Mouse (Mus musculus): Measurements from ENCODE around the gene Olfr1511. TPM values are rescaled to one million over a fixed set of nuclear protein-coding genes. Genes with fewer than 3 reads are reported as not detected.
"Not testable (repeated sequence)": the region's sequence is repeated elsewhere in the genome, so short reads cannot be mapped to it uniquely, and the experiment has no call there.

Gene Olfr1511
- not detected in 2 replicates for polyA plus RNA-seq (2014; fragmentation: Nextera tagmentation; extraction: Ambion mirVana)

DNA sequence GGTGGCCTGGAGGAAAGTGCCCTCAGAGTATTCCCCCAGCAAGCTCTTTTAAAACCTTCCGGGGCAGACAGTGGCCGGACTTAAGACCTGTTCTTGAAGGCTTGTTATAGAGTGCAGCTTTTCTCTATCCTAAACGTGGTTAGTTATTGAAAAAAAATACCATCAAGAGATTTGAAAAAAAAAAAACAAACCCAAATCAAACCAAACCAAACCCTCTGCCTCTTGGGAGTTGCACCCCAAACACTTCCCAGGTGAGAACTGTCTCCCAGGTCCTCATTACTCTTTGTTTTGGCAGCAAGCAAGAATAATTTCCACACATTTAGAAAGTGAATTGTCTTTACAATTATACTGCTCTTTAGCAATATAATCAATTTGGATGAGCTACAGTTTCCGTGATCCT, at the start of gene Olfr1511:
Gene Olfr1511, minus strand, starts transcription at position 101 of the 400 bp plus-strand sequence.
- H3K4me3 ChIP-seq (ENCODE audit: low read length): no peak within 1 kb of the TSS
- no peaks in the 10 kb centered on the region for H3K4me1 ChIP-seq (ENCODE audit: control insufficient read depth, insufficient read depth, low read length)
- no peak within 1 kb of the TSS for H3K9ac ChIP-seq (ENCODE audit: low read depth, low read length)
- H3K9me3 ChIP-seq (ENCODE audit: control insufficient read depth, low read length): no peaks in the 10 kb centered on the region
- no peak within 1 kb of the TSS for H3K27ac ChIP-seq (ENCODE audit: low read depth, low read length)
- H3K27me3 ChIP-seq (ENCODE audit: control insufficient read depth, insufficient read depth, low read length): no peaks in the 10 kb centered on the region
- H3K36me3 ChIP-seq (ENCODE audit: control insufficient read depth, insufficient read depth, low read length): no peaks in the 10 kb centered on the region
- ATAC-seq (ENCODE audit: low FRiP score, low TSS enrichment): no peak
- 76% methylated on average over 4 of the region's 4 CpGs for WGBS
- H3K4me2 ChIP-seq (replicated peaks; ENCODE audit: low read depth, low read length): no peak within 1 kb of the TSS

DNA sequence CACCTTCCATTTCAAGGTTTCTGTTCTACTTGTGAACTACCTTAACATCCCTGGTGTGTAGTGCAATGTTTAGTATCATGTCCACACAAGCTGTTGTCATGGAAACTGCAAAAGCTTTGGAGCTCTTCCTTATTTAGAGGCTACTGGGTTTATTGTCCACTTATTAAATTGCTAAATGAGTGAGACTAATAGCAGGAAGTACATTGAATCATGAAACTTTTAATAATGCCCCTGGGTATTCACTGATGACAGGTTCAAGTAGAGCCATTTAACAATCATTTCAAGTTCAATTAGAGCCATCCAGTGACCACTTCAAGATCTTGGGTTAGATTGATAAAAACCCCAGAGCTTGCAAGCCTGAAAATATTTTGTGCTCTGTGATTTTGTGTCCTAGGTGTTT, 45.5 kb upstream of the Olfr1511 start, which contains the start of gene Olfr1509:
Gene Olfr1509, plus strand, starts transcription at position 301 of the 400 bp plus-strand sequence.
- Histone ChIP-seq H3K9me3 (ENCODE audit: control insufficient read depth, low read length) (no peaks in the 10 kb centered on the region), H3K9ac (ENCODE audit: low read depth, low read length) (no peak within 1 kb of the TSS), H3K4me3 (ENCODE audit: low read length) (no peak within 1 kb of the TSS), H3K27ac (ENCODE audit: low read depth, low read length) (no peak within 1 kb of the TSS), H3K36me3 (ENCODE audit: control insufficient read depth, insufficient read depth, low read length) (no peaks in the 10 kb centered on the region), H3K4me1 (ENCODE audit: control insufficient read depth, insufficient read depth, low read length) (no peaks in the 10 kb centered on the region), H3K4me2 (replicated peaks; ENCODE audit: low read depth, low read length) (no peak within 1 kb of the TSS), H3K27me3 (ENCODE audit: control insufficient read depth, insufficient read depth, low read length) (no peaks in the 10 kb centered on the region)
- ATAC-seq (ENCODE audit: low FRiP score, low TSS enrichment): no peak

DNA sequence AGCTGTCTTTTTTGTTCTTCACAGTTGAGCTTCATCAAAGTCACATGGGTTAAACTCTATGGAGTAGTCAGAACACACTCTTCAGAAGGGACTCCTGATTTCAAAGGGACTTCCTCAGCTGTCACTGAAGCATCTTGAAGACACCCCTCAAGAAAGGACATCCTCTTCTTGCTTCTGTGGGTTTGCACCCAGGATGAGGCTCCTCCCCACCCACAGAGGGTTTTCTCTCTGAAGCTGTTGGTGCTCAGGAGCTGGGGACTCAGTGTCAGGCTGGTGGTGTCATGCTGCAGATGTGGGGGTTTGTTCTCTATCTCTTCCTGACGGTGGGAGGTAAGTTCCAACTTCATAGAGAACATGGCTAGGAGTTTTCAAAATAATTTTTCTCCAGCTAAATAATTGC, 30.5 kb upstream of the Olfr1511 start:
- no peaks in the 10 kb centered on the region for H3K27me3 ChIP-seq (ENCODE audit: control insufficient read depth, insufficient read depth, low read length)
- ATAC-seq (ENCODE audit: low FRiP score, low TSS enrichment): no peak
- no peak overlapping the region for H3K27ac ChIP-seq (ENCODE audit: low read depth, low read length)
- no peaks in the 10 kb centered on the region for H3K9me3 ChIP-seq (ENCODE audit: control insufficient read depth, low read length)
- 97% methylated on average over 1 of the region's 1 CpGs for WGBS
- H3K9ac ChIP-seq (ENCODE audit: low read depth, low read length): no peak overlapping the region
- H3K4me1 ChIP-seq (ENCODE audit: control insufficient read depth, insufficient read depth, low read length): no peaks in the 10 kb centered on the region
- H3K36me3 ChIP-seq (ENCODE audit: control insufficient read depth, insufficient read depth, low read length): no peaks in the 10 kb centered on the region
- H3K4me2 ChIP-seq (replicated peaks; ENCODE audit: low read depth, low read length): no peak overlapping the region
- no peak overlapping the region for H3K4me3 ChIP-seq (ENCODE audit: low read length)

DNA sequence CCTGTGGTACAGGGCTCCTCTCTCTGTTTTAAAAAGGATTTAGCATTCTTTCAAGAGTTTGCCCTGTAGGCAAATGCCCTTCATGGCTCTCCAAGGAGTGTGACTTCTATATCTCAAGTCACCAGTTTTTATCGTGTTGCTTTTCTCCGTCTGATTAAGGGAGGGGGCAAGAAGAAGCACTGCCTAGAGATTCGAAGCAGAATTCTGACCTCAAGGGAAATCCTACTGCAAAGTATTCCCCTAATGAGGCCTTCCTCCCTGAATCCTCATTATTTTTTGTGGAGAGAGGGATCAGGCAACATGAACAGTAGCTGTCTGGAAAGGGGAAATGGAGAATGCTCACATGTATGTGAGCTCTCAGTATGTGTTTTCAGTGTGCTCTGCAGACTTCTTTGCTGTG, 17.1 kb upstream of the Olfr1511 start, which contains the start of gene Olfr1510:
Gene Olfr1510, minus strand, starts transcription at position 101 of the 400 bp plus-strand sequence.
- ATAC-seq (ENCODE audit: low FRiP score, low TSS enrichment): no peak
- H3K9ac ChIP-seq (ENCODE audit: low read depth, low read length): no peak within 1 kb of the TSS
- no peak within 1 kb of the TSS for H3K27ac ChIP-seq (ENCODE audit: low read depth, low read length)
- no peaks in the 10 kb centered on the region for H3K27me3 ChIP-seq (ENCODE audit: control insufficient read depth, insufficient read depth, low read length)
- H3K4me1 ChIP-seq (ENCODE audit: control insufficient read depth, insufficient read depth, low read length): no peaks in the 10 kb centered on the region
- no peak within 1 kb of the TSS for H3K4me2 ChIP-seq (replicated peaks; ENCODE audit: low read depth, low read length)
- no peaks in the 10 kb centered on the region for H3K36me3 ChIP-seq (ENCODE audit: control insufficient read depth, insufficient read depth, low read length)
- WGBS: 88% methylated on average over 3 of the region's 3 CpGs
- H3K4me3 ChIP-seq (ENCODE audit: low read length): no peak within 1 kb of the TSS
- H3K9me3 ChIP-seq (ENCODE audit: control insufficient read depth, low read length): no peaks in the 10 kb centered on the region

DNA sequence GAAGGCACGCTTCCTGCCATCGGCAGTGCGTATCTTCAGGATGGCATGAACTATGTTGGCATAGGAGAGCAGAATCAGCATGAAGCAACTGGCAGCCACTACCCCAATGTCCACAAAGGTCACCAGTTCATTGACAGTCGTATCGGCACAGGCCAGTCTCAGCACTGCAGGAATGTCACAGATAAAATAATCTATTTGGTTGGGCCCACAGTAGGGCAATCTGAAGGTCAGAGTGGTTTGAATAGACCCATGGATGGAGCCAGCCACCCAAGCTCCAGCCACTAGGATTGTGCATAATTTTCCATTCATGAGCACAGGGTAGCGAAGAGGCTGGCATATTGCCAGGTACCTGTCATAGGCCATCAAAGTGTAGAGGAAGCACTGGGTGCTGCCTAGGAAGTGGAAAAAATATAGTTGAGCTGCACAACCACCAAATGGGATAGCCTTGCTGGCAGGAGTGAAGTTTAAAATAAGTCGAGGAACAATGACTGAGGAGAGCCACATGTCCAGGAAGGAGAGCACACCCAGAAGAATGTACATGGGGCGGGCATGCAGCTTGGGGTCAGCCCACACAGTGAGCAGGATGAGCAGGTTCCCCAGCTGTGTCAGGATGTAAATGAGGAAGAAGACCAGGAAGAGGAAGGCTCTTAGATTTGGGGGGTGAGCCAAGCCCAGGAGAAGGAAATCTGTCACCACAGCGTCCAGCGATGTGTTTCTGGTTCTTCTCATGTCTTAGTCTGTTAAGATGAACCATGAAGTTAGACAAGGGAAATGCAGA, 13.2 kb upstream of the Olfr1511 start:
- not testable (repeated sequence) for H3K9me3 ChIP-seq (ENCODE audit: control insufficient read depth, low read length); ATAC-seq (ENCODE audit: low FRiP score, low TSS enrichment); H3K4me3 ChIP-seq (ENCODE audit: low read length); H3K4me2 ChIP-seq (replicated peaks; ENCODE audit: low read depth, low read length); H3K27ac ChIP-seq (ENCODE audit: low read depth, low read length); H3K9ac ChIP-seq (ENCODE audit: low read depth, low read length); H3K27me3 ChIP-seq (ENCODE audit: control insufficient read depth, insufficient read depth, low read length); H3K4me1 ChIP-seq (ENCODE audit: control insufficient read depth, insufficient read depth, low read length); H3K36me3 ChIP-seq (ENCODE audit: control insufficient read depth, insufficient read depth, low read length)
- 82% methylated on average over 7 of the region's 10 CpGs for WGBS

DNA sequence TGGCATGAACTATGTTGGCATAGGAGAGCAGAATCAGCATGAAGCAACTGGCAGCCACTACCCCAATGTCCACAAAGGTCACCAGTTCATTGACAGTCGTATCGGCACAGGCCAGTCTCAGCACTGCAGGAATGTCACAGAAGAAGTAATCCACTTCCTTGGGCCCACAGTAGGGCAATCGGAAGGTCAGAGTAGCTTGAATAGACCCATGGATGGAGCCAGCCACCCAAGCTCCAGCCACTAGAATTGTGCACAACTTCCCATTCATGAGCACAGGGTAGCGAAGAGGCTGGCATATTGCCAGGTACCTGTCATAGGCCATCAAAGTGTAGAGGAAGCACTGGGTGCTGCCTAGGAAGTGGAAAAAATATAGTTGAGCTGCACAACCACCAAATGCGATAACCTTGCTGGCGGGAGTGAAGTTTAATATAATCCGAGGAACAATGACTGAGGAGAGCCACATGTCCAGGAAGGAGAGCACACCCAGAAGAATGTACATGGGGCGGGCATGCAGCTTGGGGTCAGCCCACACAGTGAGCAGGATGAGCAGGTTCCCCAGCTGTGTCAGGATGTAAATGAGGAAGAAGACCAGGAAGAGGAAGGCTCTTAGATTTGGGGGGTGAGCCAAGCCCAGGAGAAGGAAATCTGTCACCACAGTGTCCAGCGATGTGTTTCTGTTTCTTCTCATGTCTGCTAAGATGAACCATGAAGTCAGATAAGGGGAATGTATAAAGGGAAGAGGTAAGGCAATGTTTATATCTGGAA, 6.9 kb downstream of the Olfr1511 start:
- not testable (repeated sequence) for H3K4me1 ChIP-seq (ENCODE audit: control insufficient read depth, insufficient read depth, low read length); H3K4me3 ChIP-seq (ENCODE audit: low read length); H3K9ac ChIP-seq (ENCODE audit: low read depth, low read length); H3K9me3 ChIP-seq (ENCODE audit: control insufficient read depth, low read length); H3K27ac ChIP-seq (ENCODE audit: low read depth, low read length); H3K27me3 ChIP-seq (ENCODE audit: control insufficient read depth, insufficient read depth, low read length); H3K4me2 ChIP-seq (replicated peaks; ENCODE audit: low read depth, low read length); H3K36me3 ChIP-seq (ENCODE audit: control insufficient read depth, insufficient read depth, low read length)
- WGBS: 85% methylated on average over 9 of the region's 9 CpGs
- peak; percentile 32; the same call in 1 of the 2 replicates for ATAC-seq (ENCODE audit: low FRiP score, low TSS enrichment)

DNA sequence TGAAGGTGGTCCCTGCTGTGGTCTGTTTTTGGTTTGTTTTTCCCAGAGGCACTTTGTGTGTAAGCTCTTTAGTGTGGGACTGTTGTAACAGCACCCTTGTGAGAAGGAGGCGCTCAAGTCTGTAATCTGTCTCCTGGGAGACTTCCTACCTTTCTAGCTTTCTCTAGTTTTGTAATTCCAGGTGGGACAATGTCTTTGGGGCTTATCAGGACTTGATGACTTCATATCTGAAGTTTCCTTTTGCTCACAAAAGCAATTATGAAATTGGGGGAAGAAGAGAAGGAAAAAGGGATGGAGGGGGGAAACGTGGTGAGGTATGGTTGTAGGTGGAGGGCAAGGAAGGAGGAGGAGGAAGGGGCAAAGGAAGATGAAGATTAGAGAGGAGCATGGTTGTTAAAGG, 18.1 kb downstream of the Olfr1511 start, which contains the start of gene Olfr1512:
Gene Olfr1512, minus strand, starts transcription at position 101 of the 400 bp plus-strand sequence.
- Histone ChIP-seq H3K27ac (ENCODE audit: low read depth, low read length) (no peak within 1 kb of the TSS), H3K4me3 (ENCODE audit: low read length) (no peak within 1 kb of the TSS), H3K27me3 (ENCODE audit: control insufficient read depth, insufficient read depth, low read length) (no peaks in the 10 kb centered on the region), H3K4me1 (ENCODE audit: control insufficient read depth, insufficient read depth, low read length) (no peaks in the 10 kb centered on the region), H3K36me3 (ENCODE audit: control insufficient read depth, insufficient read depth, low read length) (no peaks in the 10 kb centered on the region), H3K9ac (ENCODE audit: low read depth, low read length) (no peak within 1 kb of the TSS), H3K9me3 (ENCODE audit: control insufficient read depth, low read length) (no peaks in the 10 kb centered on the region), H3K4me2 (replicated peaks; ENCODE audit: low read depth, low read length) (no peak within 1 kb of the TSS)
- WGBS: 80% methylated on average over 2 of the region's 2 CpGs
- no peak for ATAC-seq (ENCODE audit: low FRiP score, low TSS enrichment)

DNA sequence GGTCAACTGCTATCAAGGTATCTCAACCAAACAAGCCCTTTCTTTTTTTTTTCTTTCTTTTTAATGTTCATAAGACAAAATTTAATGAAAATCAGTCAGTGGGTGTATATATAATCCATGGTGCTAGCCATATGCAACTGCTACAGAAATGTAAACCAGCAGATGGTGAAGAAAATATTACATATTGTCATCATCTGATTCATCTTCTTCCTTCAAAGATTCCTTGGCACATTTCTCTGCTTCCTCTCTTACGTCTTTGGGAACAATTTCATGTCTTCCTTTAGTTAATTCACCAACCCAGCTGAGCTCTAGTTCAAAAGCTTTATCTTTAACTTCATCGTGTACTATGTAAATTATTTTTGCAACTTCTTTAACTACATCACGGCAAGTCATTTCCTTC, 28.4 kb downstream of the Olfr1511 start:
- 87% methylated on average over 3 of the region's 3 CpGs for WGBS

DNA sequence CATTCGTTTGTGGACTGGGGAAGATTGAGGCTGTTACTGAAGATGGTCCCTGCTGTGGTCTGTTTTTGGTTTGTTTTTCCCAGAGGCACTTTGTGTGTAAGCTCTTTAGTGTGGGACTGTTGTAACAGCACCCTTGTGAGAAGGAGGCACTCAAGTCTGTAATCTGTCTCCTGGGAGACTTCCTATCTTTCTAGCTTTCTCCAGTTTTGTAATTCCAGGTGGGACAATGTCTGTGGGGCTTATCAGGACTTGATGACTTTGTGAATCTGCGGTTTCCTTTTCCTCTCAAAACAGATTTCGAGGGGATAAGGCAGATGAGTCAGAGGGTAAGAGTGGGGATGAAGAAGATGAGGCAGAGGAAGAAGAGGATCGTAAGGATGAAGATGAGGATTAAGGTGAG, 40.9 kb downstream of the Olfr1511 start, which contains the start of gene Olfr1513:
Gene Olfr1513, minus strand, starts transcription at position 101 of the 400 bp plus-strand sequence.
- no peaks in the 10 kb centered on the region for H3K4me1 ChIP-seq (ENCODE audit: control insufficient read depth, insufficient read depth, low read length)
- H3K27ac ChIP-seq (ENCODE audit: low read depth, low read length): no peak within 1 kb of the TSS
- no peak for ATAC-seq (ENCODE audit: low FRiP score, low TSS enrichment)
- H3K36me3 ChIP-seq (ENCODE audit: control insufficient read depth, insufficient read depth, low read length): no peaks in the 10 kb centered on the region
- H3K9ac ChIP-seq (ENCODE audit: low read depth, low read length): no peak within 1 kb of the TSS
- 76% methylated on average over 4 of the region's 4 CpGs for WGBS
- H3K4me2 ChIP-seq (replicated peaks; ENCODE audit: low read depth, low read length): no peak within 1 kb of the TSS
- H3K27me3 ChIP-seq (ENCODE audit: control insufficient read depth, insufficient read depth, low read length): no peaks in the 10 kb centered on the region
- no peak within 1 kb of the TSS for H3K4me3 ChIP-seq (ENCODE audit: low read length)
- no peaks in the 10 kb centered on the region for H3K9me3 ChIP-seq (ENCODE audit: control insufficient read depth, low read length)

More for the DNA sequence above, 28.4 kb downstream of the Olfr1511 start:
- Histone ChIP-seq H3K4me1 (ENCODE audit: control insufficient read depth, insufficient read depth, low read length) (no peaks in the 10 kb centered on the region), H3K4me3 (ENCODE audit: low read length) (no peak overlapping the region), H3K4me2 (replicated peaks; ENCODE audit: low read depth, low read length) (no peak overlapping the region), H3K9me3 (ENCODE audit: control insufficient read depth, low read length) (no peaks in the 10 kb centered on the region), H3K36me3 (ENCODE audit: control insufficient read depth, insufficient read depth, low read length) (no peaks in the 10 kb centered on the region), H3K27ac (ENCODE audit: low read depth, low read length) (no peak overlapping the region), H3K27me3 (ENCODE audit: control insufficient read depth, insufficient read depth, low read length) (no peaks in the 10 kb centered on the region), H3K9ac (ENCODE audit: low read depth, low read length) (no peak overlapping the region)
- no peak for ATAC-seq (ENCODE audit: low FRiP score, low TSS enrichment)

Measured in kidney, embryonic 14.5 days (tissue).